Mouse (Mus musculus) midbrain, embryonic 16.5 days (tissue): ENCODE measurements around the gene Ddi2. TPM values are rescaled to one million over a fixed set of nuclear protein-coding genes. Genes with fewer than 3 reads are reported as not detected.

ENCODE experiments used
- ATAC-seq: fragments of 200-750 bp; cut with Nextera tagmentation; 2 replicates; pipeline ENCODE4 v1.8.0; 2017; ENCODE audit warnings: moderate TSS enrichment
- H3K27ac ChIP-seq: fragments of 300-500 bp; sonication (generic); 2 replicates; pipeline ENCODE4 v1.5.1; 2014; ENCODE audit warnings: mild to moderate bottlenecking, low read length, mixed read lengths
- H3K27me3 ChIP-seq: fragments of 300-500 bp; sonication (generic); 2 replicates; pipeline ENCODE4 v1.6.1; 2014; ENCODE audit warnings: low read depth, low read length, mixed read lengths; ENCODE audit not compliant: control insufficient read depth, insufficient read depth
- H3K36me3 ChIP-seq: fragments of 300-500 bp; sonication (generic); 2 replicates; pipeline ENCODE4 v1.6.1; 2014; ENCODE audit warnings: mild to moderate bottlenecking, low read length, moderate library complexity, mixed read lengths; ENCODE audit not compliant: control insufficient read depth, insufficient read depth
- H3K4me1 ChIP-seq: fragments of 300-500 bp; sonication (generic); 2 replicates; pipeline ENCODE4 v1.6.1; 2014; ENCODE audit warnings: mild to moderate bottlenecking, low read length, mixed read lengths; ENCODE audit not compliant: control insufficient read depth, insufficient read depth
- H3K4me2 ChIP-seq: fragments of 300-500 bp; sonication (generic); 2 replicates; pipeline ENCODE4 v1.6.1; 2014; ENCODE audit warnings: mild to moderate bottlenecking, low read length, mixed read lengths
- H3K4me3 ChIP-seq: fragments of 300-500 bp; sonication (generic); 2 replicates; pipeline ENCODE4 v1.5.1; 2014; ENCODE audit warnings: low read depth, mild to moderate bottlenecking, low read length, moderate library complexity, mixed read lengths
- H3K9ac ChIP-seq: fragments of 300-500 bp; sonication (generic); 2 replicates; pipeline ENCODE4 v1.6.1; 2014; ENCODE audit warnings: low read depth, low read length, mixed read lengths
- H3K9me3 ChIP-seq: fragments of 300-500 bp; sonication (generic); replicated peaks from 2 replicates; pipeline ENCODE4 v1.6.1; 2014; ENCODE audit warnings: mild to moderate bottlenecking, low read length, mixed read lengths; ENCODE audit not compliant: control insufficient read depth, poor library complexity, severe bottlenecking
- WGBS: fragments of 180-500 bp; shearing (Covaris S2); extraction: QIAGEN DNeasy Blood & Tissue Kit; methylation state at CpG from one replicate; pipeline ENCODE4 v1.1.7; 2014; 5-methylcytosine and 5-hydroxymethylcytosine counted together
- polyA plus RNA-seq: library from polyadenylated mRNA; unstranded; fragments of >200 nt; fragmentation: Nextera tagmentation; extraction: Ambion mirVana; gene quantifications from 2 replicates; pipeline ENCODE4 v1.2.1, GENCODE M21; 2015

Gene Ddi2
- polyA plus RNA-seq, 1 experiment from 2014 or later: 10.0 TPM

DNA sequence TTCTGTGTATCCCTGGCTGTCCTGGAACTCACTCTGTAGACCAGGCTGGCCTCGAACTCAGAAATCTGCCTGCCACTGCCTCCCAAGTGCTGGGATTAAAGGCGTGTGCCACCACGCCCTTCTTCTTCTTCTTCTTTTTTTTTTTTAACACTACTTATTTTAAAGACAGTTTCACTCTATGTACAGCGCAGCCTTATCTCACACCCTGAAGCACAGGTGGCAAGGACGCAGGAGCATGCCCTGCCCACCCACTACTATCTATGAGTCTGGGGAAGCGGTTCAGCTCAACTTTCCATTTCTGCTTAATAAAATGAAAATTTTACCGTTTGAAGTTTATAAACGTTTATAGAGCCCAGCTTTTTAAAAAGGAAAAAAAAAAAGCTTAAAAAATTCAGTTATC lies 34.7 kb downstream of the Ddi2 start:
- Histone ChIP-seq H3K27me3 (no peaks in the 10 kb centered on the region), H3K4me3 (no peak overlapping the region), H3K4me2 (no peak overlapping the region), H3K9ac (no peak overlapping the region), H3K27ac (no peak overlapping the region), H3K9me3 (no peaks in the 10 kb centered on the region), H3K4me1 (no peaks in the 10 kb centered on the region), H3K36me3 (peaks cover 31% of the 10 kb centered on the region)
- no peak for ATAC-seq
- 94% methylated on average over 8 of the region's 8 CpGs for WGBS

DNA sequence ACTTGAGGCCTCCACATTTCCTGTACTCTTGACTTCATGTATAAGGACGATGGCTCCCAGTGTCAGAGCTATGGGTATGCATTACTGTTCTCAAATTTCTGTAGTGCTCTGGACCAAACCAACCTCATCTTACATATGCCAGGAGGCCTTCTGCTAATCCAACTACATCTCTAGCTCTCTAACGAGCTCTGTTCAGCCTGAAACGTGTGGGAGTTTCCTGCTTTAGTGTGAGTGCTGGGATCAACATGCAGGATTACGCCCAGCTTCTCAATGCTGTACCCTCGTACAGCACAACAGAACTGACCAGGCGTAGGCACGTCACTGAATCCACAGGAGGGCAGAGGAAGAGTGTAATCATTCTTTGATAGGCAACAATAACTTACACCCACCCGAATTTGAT lies 36.7 kb downstream of the Ddi2 start:
- Histone ChIP-seq H3K36me3 (peaks cover 31% of the 10 kb centered on the region), H3K27ac (no peak overlapping the region), H3K9me3 (no peaks in the 10 kb centered on the region), H3K9ac (no peak overlapping the region), H3K4me1 (no peaks in the 10 kb centered on the region), H3K27me3 (no peaks in the 10 kb centered on the region), H3K4me2 (no peak overlapping the region), H3K4me3 (no peak overlapping the region)
- ATAC-seq: no peak
- 83% methylated on average over 8 of the region's 8 CpGs for WGBS

DNA sequence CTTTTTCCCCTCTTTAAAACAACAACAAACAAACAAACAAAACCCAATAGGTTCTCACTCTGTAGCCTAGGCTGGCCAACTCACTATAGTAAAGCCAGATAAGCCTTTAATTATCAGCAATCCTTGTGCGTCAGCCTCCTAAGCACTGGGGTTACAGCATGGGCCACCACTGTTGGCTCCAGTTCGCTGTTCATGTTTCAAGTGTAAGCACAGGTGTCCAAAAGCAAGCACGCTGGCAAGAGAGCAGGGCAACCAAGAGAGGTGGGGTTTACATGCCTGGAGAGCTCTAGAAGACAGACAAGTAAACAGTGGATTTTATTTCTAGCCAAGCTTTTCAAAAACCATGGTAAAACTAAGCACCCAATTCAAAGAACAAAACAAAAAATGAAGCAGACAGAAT lies 37.1 kb downstream of the Ddi2 start:
- 96% methylated on average over 3 of the region's 3 CpGs for WGBS

DNA sequence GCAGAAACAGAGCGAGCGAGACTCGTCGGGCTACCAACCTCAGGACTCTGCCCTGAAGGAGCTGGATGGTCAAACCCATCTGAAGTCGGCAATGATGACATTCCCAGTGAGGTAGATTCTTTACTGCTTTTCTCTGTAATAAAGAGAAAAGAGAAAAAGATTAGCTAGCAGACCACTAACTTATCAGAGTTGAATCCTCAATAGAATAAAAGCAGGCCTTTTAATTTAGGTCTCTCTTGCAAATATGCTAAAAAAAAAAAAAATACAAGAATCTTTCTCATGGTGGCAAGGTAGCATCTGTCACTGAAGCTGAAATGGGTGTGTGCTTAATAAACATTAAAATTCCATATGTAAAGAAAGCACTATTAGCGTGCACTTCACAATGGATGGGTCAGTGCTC lies 37.7 kb downstream of the Ddi2 start, which contains the start of gene Rsc1a1:
Gene Rsc1a1 (minus strand): TSS at position 101 of the 400 bp plus-strand sequence.
- H3K27ac ChIP-seq: no peak within 1 kb of the TSS
- H3K36me3 ChIP-seq: peaks cover 26% of the 10 kb centered on the region
- H3K9ac ChIP-seq: no peak within 1 kb of the TSS
- no peaks in the 10 kb centered on the region for H3K27me3 ChIP-seq
- no peaks in the 10 kb centered on the region for H3K4me1 ChIP-seq
- ATAC-seq: no peak
- WGBS: 93% methylated on average over 6 of the region's 6 CpGs
- H3K4me3 ChIP-seq: no peak within 1 kb of the TSS
- no peak within 1 kb of the TSS for H3K4me2 ChIP-seq
- no peaks in the 10 kb centered on the region for H3K9me3 ChIP-seq

More for the DNA sequence above, 37.1 kb downstream of the Ddi2 start:
- H3K4me1 ChIP-seq: no peaks in the 10 kb centered on the region
- H3K9me3 ChIP-seq: no peaks in the 10 kb centered on the region
- H3K27ac ChIP-seq: no peak overlapping the region
- ATAC-seq: no peak
- no peak overlapping the region for H3K4me2 ChIP-seq
- no peak overlapping the region for H3K9ac ChIP-seq
- H3K4me3 ChIP-seq: no peak overlapping the region
- H3K36me3 ChIP-seq: peaks cover 28% of the 10 kb centered on the region
- H3K27me3 ChIP-seq: no peaks in the 10 kb centered on the region

DNA sequence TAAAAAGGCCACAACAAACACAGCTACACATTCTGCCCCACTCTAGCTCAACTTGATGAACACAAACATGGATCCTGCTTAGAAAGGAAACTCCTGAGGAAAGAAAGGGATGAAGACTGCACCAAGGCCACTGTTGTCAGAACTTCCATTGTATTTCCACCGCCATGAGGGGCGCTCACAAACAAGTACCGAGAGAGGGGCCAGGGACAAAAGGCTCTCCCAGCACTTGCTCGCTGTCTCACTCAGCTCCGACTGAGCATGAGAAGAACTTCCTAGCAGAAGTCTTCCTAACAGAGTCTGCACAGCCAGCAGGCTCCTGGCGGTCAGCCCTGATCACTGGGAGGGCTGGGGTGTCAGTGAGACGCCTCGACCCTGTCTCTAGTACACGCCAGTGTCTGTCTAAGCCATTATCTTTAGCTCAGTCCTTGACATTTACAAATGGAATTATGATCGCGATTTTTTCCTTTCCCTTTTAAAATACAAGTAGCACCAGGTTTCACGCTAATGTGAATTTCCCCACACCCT lies 40.5 kb downstream of the Ddi2 start:
- Histone ChIP-seq H3K9ac (no peak overlapping the region), H3K27me3 (no peaks in the 10 kb centered on the region), H3K4me1 (no peaks in the 10 kb centered on the region), H3K9me3 (no peaks in the 10 kb centered on the region), H3K4me3 (no peak overlapping the region), H3K4me2 (no peak overlapping the region), H3K27ac (no peak overlapping the region), H3K36me3 (peaks cover 23% of the 10 kb centered on the region)
- no peak for ATAC-seq
- 57% methylated on average over 12 of the region's 12 CpGs for WGBS

DNA sequence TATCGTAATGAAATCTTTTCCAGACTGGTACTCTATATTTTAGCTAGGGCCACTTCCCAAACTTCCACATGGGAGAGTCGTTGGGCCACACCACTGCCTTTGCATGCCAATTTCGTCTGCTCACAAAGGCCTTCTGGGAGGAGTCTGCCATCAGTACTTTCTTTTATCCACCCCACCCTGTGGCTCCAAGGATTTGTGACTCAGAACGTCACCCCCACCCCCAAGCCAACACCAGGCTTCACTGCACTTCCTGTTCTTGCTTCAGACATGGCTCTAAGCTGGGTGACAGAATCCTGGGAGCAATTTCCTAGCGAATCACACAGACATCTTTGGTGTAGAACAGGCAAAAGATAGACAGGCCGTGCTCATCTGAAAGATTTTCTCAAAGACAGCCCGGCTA lies 41.5 kb downstream of the Ddi2 start:
- no peak for ATAC-seq
- H3K4me1 ChIP-seq: no peaks in the 10 kb centered on the region
- H3K27ac ChIP-seq: no peak overlapping the region
- H3K27me3 ChIP-seq: no peaks in the 10 kb centered on the region
- H3K9ac ChIP-seq: no peak overlapping the region
- H3K9me3 ChIP-seq: no peaks in the 10 kb centered on the region
- H3K4me2 ChIP-seq: no peak overlapping the region
- H3K4me3 ChIP-seq: no peak overlapping the region
- WGBS: 54% methylated on average over 7 of the region's 7 CpGs
- peaks cover 20% of the 10 kb centered on the region for H3K36me3 ChIP-seq

DNA sequence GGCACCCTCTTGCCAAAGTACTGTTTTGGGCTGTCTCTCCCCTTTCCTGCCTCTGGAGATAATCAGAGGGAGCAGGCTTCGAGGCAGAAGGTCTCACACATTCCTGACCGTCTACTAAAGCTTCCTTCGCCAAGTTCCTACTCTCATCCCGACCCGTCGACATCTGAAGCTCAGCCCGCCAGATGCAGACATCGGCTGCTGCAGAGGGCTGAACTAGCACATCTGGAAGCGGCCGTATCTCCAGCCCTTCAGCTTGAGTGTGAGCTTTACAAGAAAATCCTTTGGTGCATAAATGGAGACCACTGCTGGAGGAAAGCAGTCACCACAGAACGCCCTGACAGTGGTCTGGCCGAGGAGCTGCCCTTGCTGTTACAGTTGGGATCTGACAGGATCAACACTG lies 42.3 kb downstream of the Ddi2 start:
- Histone ChIP-seq H3K4me2 (no peak overlapping the region), H3K36me3 (peaks cover 16% of the 10 kb centered on the region), H3K27ac (no peak overlapping the region), H3K9ac (no peak overlapping the region), H3K4me1 (no peaks in the 10 kb centered on the region), H3K4me3 (no peak overlapping the region), H3K27me3 (no peaks in the 10 kb centered on the region), H3K9me3 (no peaks in the 10 kb centered on the region)
- no peak for ATAC-seq
- 80% methylated on average over 12 of the region's 12 CpGs for WGBS

DNA sequence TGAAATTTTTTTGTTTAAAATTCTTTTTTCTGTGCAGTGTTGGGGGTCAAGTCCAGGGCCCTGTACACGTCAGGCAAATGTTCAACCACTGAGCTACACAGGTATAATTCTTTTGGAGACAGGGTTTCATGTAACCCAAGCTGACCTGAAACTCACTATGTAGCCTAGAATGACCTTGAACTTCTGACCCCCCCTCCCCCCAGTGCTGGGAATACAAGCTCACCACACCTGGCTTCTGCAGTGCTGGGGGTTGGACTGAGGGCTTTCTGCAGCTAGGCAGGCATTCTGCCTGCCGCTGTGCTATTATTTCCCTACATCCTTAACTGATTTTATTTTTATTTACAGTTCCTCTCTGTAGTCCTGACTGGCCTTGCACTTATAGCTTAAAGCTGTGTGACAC lies 44.2 kb downstream of the Ddi2 start:
- no peak for ATAC-seq
- WGBS: 93% methylated on average over 2 of the region's 2 CpGs
- no peak overlapping the region for H3K27ac ChIP-seq
- no peak overlapping the region for H3K9ac ChIP-seq
- H3K4me2 ChIP-seq: no peak overlapping the region
- no peaks in the 10 kb centered on the region for H3K27me3 ChIP-seq
- H3K9me3 ChIP-seq: no peaks in the 10 kb centered on the region
- H3K36me3 ChIP-seq: no peaks in the 10 kb centered on the region; the same call in 1 of the 2 replicates
- no peaks in the 10 kb centered on the region for H3K4me1 ChIP-seq
- H3K4me3 ChIP-seq: no peak overlapping the region

DNA sequence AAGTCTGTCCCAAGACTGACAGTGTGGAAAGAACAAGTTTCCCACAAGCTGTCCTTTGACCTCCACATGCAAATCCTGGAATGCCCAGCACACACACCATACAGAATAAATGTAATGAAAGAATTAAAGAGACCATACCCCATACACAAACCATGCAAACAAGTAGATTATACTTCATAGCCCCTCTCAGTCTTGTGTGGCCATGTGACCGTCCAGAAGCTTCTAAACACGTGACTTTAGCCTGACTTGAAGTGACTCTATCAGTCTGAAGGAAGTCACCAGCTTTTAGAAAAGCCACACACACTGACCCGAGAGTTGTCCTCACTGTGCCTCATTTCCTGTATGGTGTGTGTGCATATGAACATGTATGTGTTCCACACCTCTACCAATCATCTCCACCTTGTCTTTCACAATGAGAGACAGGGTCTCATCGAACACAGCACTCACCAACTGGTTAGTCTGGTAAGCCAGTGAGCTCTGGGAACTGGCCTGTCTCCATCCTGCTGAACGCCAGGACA lies 46.7 kb downstream of the Ddi2 start:
- Histone ChIP-seq H3K4me3 (no peak overlapping the region), H3K9ac (no peak overlapping the region), H3K4me1 (no peaks in the 10 kb centered on the region), H3K4me2 (no peak overlapping the region), H3K9me3 (no peaks in the 10 kb centered on the region), H3K36me3 (no peaks in the 10 kb centered on the region), H3K27ac (no peak overlapping the region), H3K27me3 (no peaks in the 10 kb centered on the region)
- no peak for ATAC-seq
- WGBS: 87% methylated on average over 5 of the region's 5 CpGs
